Mouse (Mus musculus): ENCODE data around the gene Slc17a7.

- TF ChIP-seq MAX (IDR thresholded peaks at IDR 0.05; ENCODE audit: low read depth) (no peak), POLR2A (IDR thresholded peaks at IDR 0.05; ENCODE audit: insufficient read length, low read depth) (no peak), USF1 (IDR thresholded peaks at IDR 0.05; ENCODE audit: low read depth) (no peak), POLR2AphosphoS2 (IDR thresholded peaks at IDR 0.05; ENCODE audit: insufficient read length, low read depth) (no peak), TCF12 (IDR thresholded peaks at IDR 0.05; ENCODE audit: insufficient read depth, poor library complexity, severe bottlenecking) (no peak), TCF3 (IDR thresholded peaks at IDR 0.05; ENCODE audit: insufficient read length, low read depth) (no peak), MYOD1 (IDR thresholded peaks at IDR 0.05; ENCODE audit: control insufficient read depth in 1 of 3, insufficient read length in 2 of 3, low read depth in 2 of 3) (no peak), MYOG (IDR thresholded peaks at IDR 0.05; ENCODE audit: control insufficient read depth in 1 of 3, insufficient read depth in 1 of 3, insufficient read length in 2 of 3, low read depth in 2 of 3) (no peak), SRF (IDR thresholded peaks at IDR 0.05; ENCODE audit: control insufficient read depth, insufficient read length, low read depth) (no peak), E2F4 (IDR thresholded peaks at IDR 0.05; ENCODE audit: insufficient read depth) (no peak), CEBPB (IDR thresholded peaks at IDR 0.05; ENCODE audit: insufficient read depth, poor library complexity, severe bottlenecking) (no peak)
These were observed 2.0 kb downstream of the Slc17a7 start for GRCm38 (mm10) chr7:45165701-45166100.

Measured in myocyte (in vitro differentiated cells).